Mouse (Mus musculus): Measurements from ENCODE around the gene Ip6k1.

- TF ChIP-seq CTCF (IDR thresholded peaks at IDR 0.05) (no peak), EP300 (IDR thresholded peaks at IDR 0.05) (peak; percentile 91)
Observed at GRCm38 (mm10) chr9:107982681-107983346, 19.5 kb upstream of the Ip6k1 start, which contains the start of gene Gm20661.
